Mouse (Mus musculus) kidney, embryonic 15.5 days (tissue): ENCODE data around the gene Sdf2. TPM values are rescaled to one million over a fixed set of nuclear protein-coding genes. Genes with fewer than 3 reads are reported as not detected.

Experiments
- ATAC-seq: fragments of 200-750 bp; cut with Nextera tagmentation; replicated peaks from 2 replicates; pipeline ENCODE4 v1.8.0; 2017; ENCODE audit warnings: moderate TSS enrichment; ENCODE audit not compliant: low FRiP score
- H3K27ac ChIP-seq: fragments of 300-500 bp; sonication (generic); 2 replicates; pipeline ENCODE4 v1.5.1; 2015; ENCODE audit warnings: mild to moderate bottlenecking, inconsistent platforms
- H3K27me3 ChIP-seq: fragments of 300-500 bp; sonication (generic); 2 replicates; pipeline ENCODE4 v1.6.1; 2015; ENCODE audit warnings: inconsistent platforms
- H3K36me3 ChIP-seq: fragments of 300-500 bp; sonication (generic); 2 replicates; pipeline ENCODE4 v1.6.1; 2015; ENCODE audit warnings: inconsistent platforms
- H3K4me1 ChIP-seq: fragments of 300-500 bp; sonication (generic); 2 replicates; pipeline ENCODE4 v1.6.1; 2015; ENCODE audit warnings: inconsistent platforms
- H3K4me2 ChIP-seq: fragments of 300-500 bp; sonication (generic); 2 replicates; pipeline ENCODE4 v1.6.1; 2015; ENCODE audit warnings: moderate library complexity, mild to moderate bottlenecking, inconsistent platforms
- H3K4me3 ChIP-seq: fragments of 300-500 bp; sonication (generic); replicated peaks from 2 replicates; pipeline ENCODE4 v1.5.1; 2015; ENCODE audit warnings: mild to moderate bottlenecking, inconsistent platforms
- H3K9ac ChIP-seq: fragments of 300-500 bp; sonication (generic); 2 replicates; pipeline ENCODE4 v1.6.1; 2015; ENCODE audit warnings: mild to moderate bottlenecking, inconsistent platforms
- H3K9me3 ChIP-seq: fragments of 300-500 bp; sonication (generic); replicated peaks from 2 replicates; pipeline ENCODE4 v1.6.1; 2016; ENCODE audit warnings: inconsistent platforms
- WGBS: fragments of 180-500 bp; shearing (Covaris S2); methylation state at CpG from one replicate; pipeline ENCODE4 v1.1.7; 2015; ENCODE audit warnings: mixed read lengths; 5-methylcytosine and 5-hydroxymethylcytosine counted together
- polyA plus RNA-seq: library from polyadenylated mRNA; unstranded; fragments of >200 nt; fragmentation: Nextera tagmentation; extraction: Ambion mirVana; gene quantifications from 2 replicates; pipeline ENCODE4 v1.2.1, GENCODE M21; 2015

The Sdf2 gene
- polyA plus RNA-seq, result 78.6 and 84.5 TPM in 2 replicates

- Histone ChIP-seq H3K9ac (peak within 1 kb of the TSS; percentile 90), H3K27ac (peak within 1 kb of the TSS; percentile 96), H3K4me3 (peak within 1 kb of the TSS; percentile 97), H3K36me3 (peaks cover 17% of the 10 kb centered on the region), H3K9me3 (no peaks in the 10 kb centered on the region), H3K27me3 (no peaks in the 10 kb centered on the region), H3K4me2 (peak within 1 kb of the TSS; percentile 77), H3K4me1 (peaks cover 37% of the 10 kb centered on the region)
- ATAC-seq, result peak; percentile 92
- WGBS, result under 1% methylated on average over 50 of the region's 50 CpGs
These were observed at the start of gene Sdf2, which contains the start of gene Supt6 for GRCm38 (mm10) chr11:78245627-78246317. Gene Sdf2 (plus strand): TSS chr11:78245746. Gene Supt6 (minus strand): TSS chr11:78245987.

- 86% methylated on average over 3 of the region's 3 CpGs for WGBS
- Histone ChIP-seq H3K9ac (no peak overlapping the region), H3K4me3 (no peak overlapping the region), H3K9me3 (no peaks in the 10 kb centered on the region), H3K4me2 (no peak overlapping the region), H3K27ac (no peak overlapping the region), H3K4me1 (peaks cover 15% of the 10 kb centered on the region), H3K27me3 (no peaks in the 10 kb centered on the region), H3K36me3 (peaks cover 33% of the 10 kb centered on the region)
- ATAC-seq, result no peak
These were observed 43.2 kb upstream of the Sdf2 start for GRCm38 (mm10) chr11:78202372-78202771.

DNA sequence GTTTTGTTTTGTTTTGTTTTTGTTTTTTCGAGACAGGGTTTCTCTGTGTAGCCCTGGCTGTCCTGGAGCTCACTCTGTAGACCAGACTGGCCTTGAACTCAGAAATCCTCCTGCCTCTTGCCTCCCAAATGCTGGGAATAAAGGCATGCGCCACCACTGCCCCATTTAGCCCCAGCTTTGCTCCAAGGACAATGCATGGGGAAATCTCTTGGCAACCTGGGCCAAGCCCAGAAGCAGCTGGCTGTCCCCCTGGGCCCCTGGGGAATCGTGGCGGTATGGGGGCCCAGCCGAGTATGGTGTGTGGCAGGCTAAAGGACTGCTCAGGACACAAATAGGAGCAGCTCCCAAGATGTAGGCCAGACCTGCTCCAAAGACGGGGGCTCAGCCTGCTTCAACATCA lies 41.3 kb upstream of the Sdf2 start:
- Histone ChIP-seq H3K27ac (no peak overlapping the region), H3K4me3 (no peak overlapping the region), H3K4me2 (no peak overlapping the region), H3K9me3 (no peaks in the 10 kb centered on the region), H3K36me3 (peaks cover 52% of the 10 kb centered on the region), H3K9ac (no peak overlapping the region), H3K27me3 (no peaks in the 10 kb centered on the region), H3K4me1 (peaks cover 15% of the 10 kb centered on the region)
- WGBS, result 89% methylated on average over 6 of the region's 6 CpGs
- no peak for ATAC-seq

DNA sequence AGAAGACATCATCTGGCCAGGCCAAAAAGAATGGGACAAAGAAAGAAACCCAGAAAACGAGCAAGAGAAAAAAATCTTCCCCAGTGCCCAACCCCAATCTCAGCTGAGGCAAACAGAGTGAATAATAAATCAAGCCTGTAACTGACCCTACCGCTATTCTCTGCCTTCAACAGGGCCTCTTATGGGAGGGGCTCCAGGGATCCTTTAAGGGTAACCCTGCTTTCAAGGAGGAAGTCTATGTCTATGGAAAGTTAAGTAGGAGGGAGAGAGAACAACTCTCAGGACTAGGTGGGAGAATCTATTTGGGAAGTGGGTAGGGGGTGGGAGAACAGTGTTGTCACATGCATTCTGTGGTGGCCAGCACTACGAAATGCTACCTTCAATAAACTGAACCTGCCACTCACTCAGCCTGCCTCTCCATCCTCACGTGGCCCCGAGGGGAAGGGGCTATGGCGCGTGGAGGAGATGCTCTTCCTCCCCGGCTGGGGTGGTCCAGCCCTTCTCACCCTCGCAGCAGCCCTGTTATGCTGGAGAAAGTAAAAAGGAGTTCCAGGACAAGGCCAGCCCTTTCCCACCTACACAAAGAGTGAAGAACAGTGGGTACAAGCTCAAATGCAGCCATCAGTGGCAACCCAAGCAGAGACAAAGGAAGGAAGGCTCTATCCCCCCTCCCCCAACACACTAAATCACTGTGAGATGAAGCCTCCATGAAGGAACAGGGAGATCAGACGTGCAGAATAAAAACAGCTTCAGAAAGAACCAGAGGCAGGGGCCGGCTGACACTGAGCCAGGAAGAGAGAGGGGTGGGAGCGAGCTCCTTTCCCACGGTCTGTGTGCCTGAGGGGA lies 40.0 kb upstream of the Sdf2 start:
- peaks cover 65% of the 10 kb centered on the region for H3K36me3 ChIP-seq
- H3K4me1 ChIP-seq, result peaks cover 15% of the 10 kb centered on the region
- H3K4me3 ChIP-seq, result no peak overlapping the region
- ATAC-seq, result no peak
- peak overlapping the region; percentile 72 for H3K27ac ChIP-seq
- 15% methylated on average over 13 of the region's 13 CpGs for WGBS
- H3K9me3 ChIP-seq, result no peaks in the 10 kb centered on the region
- H3K4me2 ChIP-seq, result no peak overlapping the region
- H3K27me3 ChIP-seq, result no peaks in the 10 kb centered on the region
- no peak overlapping the region for H3K9ac ChIP-seq

DNA sequence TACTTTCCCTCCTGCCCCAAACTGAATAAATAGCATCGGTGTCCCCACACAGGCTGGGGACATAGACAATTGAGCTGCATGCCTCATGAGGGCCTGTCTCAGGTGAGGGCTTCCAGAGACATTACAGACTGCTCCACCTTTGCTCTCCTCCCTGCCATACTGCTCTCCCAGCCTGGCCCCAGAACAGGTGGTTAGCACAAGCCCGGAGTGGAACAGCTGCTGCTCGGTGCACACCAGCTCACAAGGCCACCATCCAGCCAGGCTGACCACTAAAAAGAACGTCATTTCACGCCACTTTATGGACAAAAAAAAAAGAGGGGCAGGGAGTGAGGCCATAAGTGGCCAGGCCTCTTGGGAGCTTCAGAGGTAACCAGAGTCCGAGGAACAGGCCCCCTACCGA lies 38.4 kb upstream of the Sdf2 start:
- Histone ChIP-seq H3K9ac (no peak overlapping the region), H3K27me3 (no peaks in the 10 kb centered on the region)

GRCm38 (mm10) chr11:78209886-78210285 lies 35.7 kb upstream of the Sdf2 start:
- Histone ChIP-seq H3K36me3 (peaks cover 99% of the 10 kb centered on the region), H3K4me1 (peaks cover 15% of the 10 kb centered on the region), H3K4me2 (no peak overlapping the region), H3K9ac (no peak overlapping the region), H3K9me3 (no peaks in the 10 kb centered on the region), H3K4me3 (no peak overlapping the region), H3K27ac (no peak overlapping the region), H3K27me3 (no peaks in the 10 kb centered on the region)
- 92% methylated on average over 6 of the region's 6 CpGs for WGBS
- no peak for ATAC-seq

More for the DNA sequence above, 38.4 kb upstream of the Sdf2 start:
- Histone ChIP-seq H3K27ac (no peak overlapping the region), H3K36me3 (peaks cover 81% of the 10 kb centered on the region), H3K9me3 (no peaks in the 10 kb centered on the region), H3K4me1 (peaks cover 15% of the 10 kb centered on the region), H3K4me3 (no peak overlapping the region), H3K4me2 (no peak overlapping the region)
- 86% methylated on average over 7 of the region's 7 CpGs for WGBS
- no peak for ATAC-seq

DNA sequence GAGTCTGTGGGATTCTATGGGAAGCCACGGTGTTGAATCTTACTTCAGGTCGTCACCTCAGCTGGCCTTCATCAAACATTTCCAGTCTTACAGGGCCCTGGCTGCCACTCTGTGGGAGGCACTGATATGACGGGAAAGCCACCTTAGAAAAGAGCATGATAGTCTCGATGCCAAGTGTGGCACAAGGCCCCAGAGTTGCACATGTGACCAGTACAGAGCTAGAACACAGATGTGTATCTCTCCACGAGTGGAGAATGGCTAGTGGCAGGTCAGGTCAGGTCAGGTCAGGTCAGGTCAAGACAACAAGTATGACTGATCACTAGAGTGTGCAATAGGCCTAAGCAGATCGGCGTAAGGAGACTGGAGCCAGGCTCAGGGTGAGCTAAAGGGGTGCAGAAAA lies 34.9 kb upstream of the Sdf2 start:
- H3K9me3 ChIP-seq, result no peaks in the 10 kb centered on the region
- H3K27ac ChIP-seq, result no peak overlapping the region
- peaks cover 9% of the 10 kb centered on the region for H3K4me1 ChIP-seq
- no peak overlapping the region for H3K4me2 ChIP-seq
- no peaks in the 10 kb centered on the region for H3K27me3 ChIP-seq
- no peak overlapping the region for H3K4me3 ChIP-seq
- ATAC-seq, result no peak
- peaks cover 100% of the 10 kb centered on the region for H3K36me3 ChIP-seq
- H3K9ac ChIP-seq, result no peak overlapping the region
- WGBS, result 64% methylated on average over 7 of the region's 7 CpGs

GRCm38 (mm10) chr11:78211513-78211912 lies 34.0 kb upstream of the Sdf2 start:
- no peak overlapping the region for H3K4me3 ChIP-seq

DNA sequence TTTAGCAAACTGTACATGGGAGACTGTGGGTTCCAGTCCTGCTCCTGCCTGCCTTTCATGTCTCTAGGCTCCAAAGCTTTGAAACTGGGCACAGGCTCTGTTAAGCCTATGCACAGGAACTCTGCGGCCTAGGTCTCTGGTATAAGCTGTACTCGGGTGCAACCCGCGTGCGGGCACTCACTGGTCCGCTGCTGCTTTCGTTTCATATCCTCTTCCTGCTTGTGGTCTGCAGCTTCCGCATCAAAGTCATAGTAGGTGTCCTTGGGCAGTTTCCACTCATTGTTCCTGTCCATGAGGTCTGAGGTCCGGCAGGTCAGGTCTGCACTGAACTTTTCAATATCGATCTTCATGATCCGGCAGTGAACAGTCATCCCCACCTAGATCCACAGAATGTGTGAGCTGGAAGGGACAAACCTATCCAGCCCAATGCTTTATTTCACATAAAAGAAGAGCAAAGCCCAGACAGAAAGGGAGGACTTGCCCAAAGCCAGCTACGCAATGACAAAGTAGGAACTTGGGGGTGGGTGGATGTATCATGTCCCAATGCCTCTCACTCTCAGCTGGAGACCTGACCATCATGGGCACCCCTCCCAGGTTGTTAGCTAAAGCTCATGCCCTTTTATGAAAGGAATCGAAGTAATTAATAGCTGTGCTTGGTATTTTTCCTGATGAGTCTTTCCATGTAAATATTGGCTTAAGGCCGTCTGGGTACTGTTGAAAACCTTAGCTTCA lies 32.3 kb upstream of the Sdf2 start:
- Histone ChIP-seq H3K4me1 (no peaks in the 10 kb centered on the region), H3K36me3 (peaks cover 100% of the 10 kb centered on the region), H3K9ac (no peak overlapping the region), H3K4me3 (no peak overlapping the region), H3K4me2 (no peak overlapping the region), H3K9me3 (no peaks in the 10 kb centered on the region), H3K27ac (no peak overlapping the region), H3K27me3 (no peaks in the 10 kb centered on the region)
- no peak for ATAC-seq
- 95% methylated on average over 14 of the region's 14 CpGs for WGBS

More at GRCm38 (mm10) chr11:78211513-78211912, 34.0 kb upstream of the Sdf2 start:
- Histone ChIP-seq H3K9ac (no peak overlapping the region), H3K27ac (no peak overlapping the region), H3K9me3 (no peaks in the 10 kb centered on the region), H3K4me1 (no peaks in the 10 kb centered on the region; the same call in 1 of the 2 replicates), H3K36me3 (peaks cover 100% of the 10 kb centered on the region), H3K27me3 (no peaks in the 10 kb centered on the region), H3K4me2 (no peak overlapping the region)
- 88% methylated on average over 5 of the region's 5 CpGs for whole genome bisulfite sequencing
- ATAC-seq, result no peak

DNA sequence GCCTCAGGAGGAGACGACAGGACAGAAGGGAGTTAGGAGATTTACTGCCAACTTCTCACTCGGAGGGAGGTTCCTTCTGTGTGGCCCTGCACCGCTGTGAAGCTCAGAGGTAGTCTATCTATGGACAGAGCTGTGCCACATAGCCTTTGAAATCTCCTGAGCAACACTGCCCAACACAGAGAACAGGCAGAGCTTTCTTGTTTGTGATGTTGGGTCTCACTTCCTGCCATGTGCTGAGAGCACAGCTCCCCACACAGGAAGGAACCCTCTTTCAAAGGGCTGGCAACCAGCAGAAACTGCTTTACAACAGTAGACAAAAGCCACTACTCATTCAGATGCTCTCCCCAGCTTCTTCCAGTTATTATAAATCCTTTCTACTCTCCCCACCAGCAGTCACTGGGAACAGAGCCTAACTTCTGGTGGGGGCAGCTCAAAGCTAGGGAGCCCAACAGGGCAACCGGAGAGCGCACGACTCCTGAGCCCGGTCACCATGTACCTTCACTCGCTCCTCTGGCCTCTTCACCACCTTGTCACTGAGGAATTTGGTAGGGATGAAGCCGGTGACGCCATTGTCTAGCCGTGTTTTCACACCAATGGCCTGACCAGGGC lies 29.7 kb upstream of the Sdf2 start:
- WGBS, result 80% methylated on average over 11 of the region's 11 CpGs
- Histone ChIP-seq H3K4me3 (no peak overlapping the region), H3K27me3 (no peaks in the 10 kb centered on the region), H3K36me3 (peaks cover 99% of the 10 kb centered on the region), H3K4me2 (no peak overlapping the region), H3K27ac (no peak overlapping the region), H3K9ac (no peak overlapping the region), H3K9me3 (no peaks in the 10 kb centered on the region), H3K4me1 (no peaks in the 10 kb centered on the region)
- ATAC-seq, result no peak

GRCm38 (mm10) chr11:78223586-78223985 lies 22.0 kb upstream of the Sdf2 start:
- Histone ChIP-seq H3K9ac (no peak overlapping the region), H3K27me3 (no peaks in the 10 kb centered on the region), H3K4me2 (no peak overlapping the region), H3K4me3 (no peak overlapping the region), H3K36me3 (peaks cover 98% of the 10 kb centered on the region), H3K4me1 (no peaks in the 10 kb centered on the region), H3K27ac (no peak overlapping the region), H3K9me3 (no peaks in the 10 kb centered on the region)
- 95% methylated on average over 4 of the region's 4 CpGs for WGBS
- no peak for ATAC-seq
